Mouse (Mus musculus) stomach, postnatal 0 days (tissue): ENCODE data around the gene Vat1.
A peak's percentile ranks its signal among the peaks of the same experiment; 100 is the strongest.

ENCODE experiments used
- CTCF ChIP-seq: IDR thresholded peaks from 2 replicates; pipeline ENCODE4 v1.5.1; 2016; ENCODE audit warnings: antibody characterized with exemption, low read depth, mild to moderate bottlenecking, moderate library complexity
- EP300 ChIP-seq: optimal IDR thresholded peaks from 2 replicates; pipeline ENCODE3; 2016; ENCODE audit warnings: antibody characterized with exemption

GRCm38 (mm10) chr11:101450394-101450793 lies 15.6 kb downstream of the Vat1 start:
- TF ChIP-seq CTCF (peak; percentile 51), EP300 (no peak)
